Mouse (Mus musculus): ENCODE data around the gene Pga5. TPM values are rescaled to one million over a fixed set of nuclear protein-coding genes. Genes with fewer than 3 reads are reported as not detected.

The Pga5 gene
- total RNA-seq, 2 experiments from 2014 or later = not detected

GRCm38 (mm10) chr19:10698131-10698991 lies 20.5 kb upstream of the Pga5 start:
- no peak overlapping the region for H3K27ac ChIP-seq
- no peak for TF ChIP-seq CTCF (conservative IDR thresholded peaks at IDR 0.05)
- no peak overlapping the region for H3K4me3 ChIP-seq
- DNase-seq (ENCODE audit: low spot score in 2 of 2) = no peak

GRCm38 (mm10) chr19:10695801-10696200 lies 17.9 kb upstream of the Pga5 start:
- DNase-seq (ENCODE audit: low spot score in 2 of 2) = no peak
- H3K27ac ChIP-seq = peak overlapping the region; percentile 59
- H3K4me3 ChIP-seq = no peak overlapping the region
- no peak for TF ChIP-seq CTCF (conservative IDR thresholded peaks at IDR 0.05)

GRCm38 (mm10) chr19:10693926-10694682 lies 16.2 kb upstream of the Pga5 start:
- no peak overlapping the region for H3K27ac ChIP-seq
- TF ChIP-seq CTCF (conservative IDR thresholded peaks at IDR 0.05) = no peak
- DNase-seq (ENCODE audit: low spot score in 2 of 2) = no peak
- H3K4me3 ChIP-seq = no peak overlapping the region

- no peak for DNase-seq (ENCODE audit: low spot score in 2 of 2)
- TF ChIP-seq CTCF (conservative IDR thresholded peaks at IDR 0.05) = no peak
- Histone ChIP-seq H3K4me3 (no peak overlapping the region), H3K27ac (no peak overlapping the region)
These were observed 14.5 kb upstream of the Pga5 start for GRCm38 (mm10) chr19:10692361-10692760.

DNA sequence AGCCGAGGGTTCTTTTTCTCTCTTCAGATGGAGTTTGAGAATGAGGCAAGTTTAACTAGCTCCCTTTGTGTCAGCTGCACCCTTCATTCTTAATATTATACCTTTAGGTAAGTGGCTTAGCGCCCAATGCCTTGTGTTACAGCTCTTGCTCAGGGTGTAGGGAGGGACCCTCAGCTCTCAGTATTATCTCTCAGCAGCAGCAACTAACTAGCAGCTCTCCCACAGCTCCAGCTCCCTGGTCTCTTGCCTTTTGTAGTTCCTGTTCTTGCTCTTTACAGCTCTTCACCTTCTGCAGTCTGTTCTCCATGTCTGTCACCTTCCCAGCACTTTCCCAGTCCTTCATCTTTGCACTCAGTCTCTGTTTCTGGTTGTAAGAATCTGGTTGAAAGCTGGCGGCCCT lies 13.8 kb upstream of the Pga5 start:
- TF ChIP-seq CTCF (conservative IDR thresholded peaks at IDR 0.05) = no peak
- peak overlapping the region; percentile 3; the same call in 1 of the 2 replicates for H3K27ac ChIP-seq
- DNase-seq (ENCODE audit: low spot score in 2 of 2) = no peak
- no peak overlapping the region for H3K4me3 ChIP-seq

DNA sequence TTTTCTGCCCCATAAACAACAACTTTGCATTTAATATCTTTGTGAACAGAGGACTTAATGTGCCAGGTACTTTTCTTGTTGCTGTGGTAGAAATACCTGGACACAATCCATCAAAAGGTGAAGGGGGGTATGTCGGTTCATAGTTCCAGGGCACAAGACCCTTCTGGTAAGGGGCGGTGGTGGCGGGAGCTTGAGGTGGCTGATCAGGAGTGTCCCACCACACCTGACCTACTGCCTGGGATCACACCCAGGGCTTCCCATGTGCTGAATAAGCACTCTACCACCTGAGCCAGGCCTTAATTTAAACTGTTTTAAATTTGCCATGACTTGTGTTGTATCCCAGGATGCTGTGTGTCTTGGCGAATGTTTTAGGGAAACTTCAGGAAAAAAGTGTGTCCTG lies 13.2 kb upstream of the Pga5 start:
- H3K27ac ChIP-seq = peak overlapping the region; percentile 11; the same call in 1 of the 2 replicates
- DNase-seq (ENCODE audit: low spot score in 2 of 2) = no peak
- H3K4me3 ChIP-seq = no peak overlapping the region
- no peak for TF ChIP-seq CTCF (conservative IDR thresholded peaks at IDR 0.05)

DNA sequence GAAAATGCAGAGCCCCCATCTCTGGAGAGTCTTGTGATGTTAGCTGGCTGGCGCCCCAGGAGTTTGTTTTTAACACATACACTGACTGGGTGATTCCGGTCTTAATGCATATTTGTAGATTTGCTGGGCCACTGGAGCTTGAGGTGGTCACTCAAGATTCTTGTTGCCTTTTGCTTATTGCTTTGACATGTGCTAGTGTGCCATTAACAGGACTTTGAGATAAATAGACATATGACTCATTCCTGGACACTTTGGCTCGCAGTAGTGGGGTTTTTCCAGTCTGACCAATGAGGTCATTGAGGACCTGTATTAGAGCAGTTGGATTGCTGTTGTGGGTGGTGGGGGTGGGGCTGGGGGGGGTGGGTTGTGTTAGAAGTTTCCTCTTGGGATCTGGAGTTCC lies 12.5 kb upstream of the Pga5 start:
- no peak for DNase-seq (ENCODE audit: low spot score in 2 of 2)
- Histone ChIP-seq H3K4me3 (peak overlapping the region; percentile 95; the same call in 1 of the 2 replicates), H3K27ac (peak overlapping the region; percentile 95)

DNA sequence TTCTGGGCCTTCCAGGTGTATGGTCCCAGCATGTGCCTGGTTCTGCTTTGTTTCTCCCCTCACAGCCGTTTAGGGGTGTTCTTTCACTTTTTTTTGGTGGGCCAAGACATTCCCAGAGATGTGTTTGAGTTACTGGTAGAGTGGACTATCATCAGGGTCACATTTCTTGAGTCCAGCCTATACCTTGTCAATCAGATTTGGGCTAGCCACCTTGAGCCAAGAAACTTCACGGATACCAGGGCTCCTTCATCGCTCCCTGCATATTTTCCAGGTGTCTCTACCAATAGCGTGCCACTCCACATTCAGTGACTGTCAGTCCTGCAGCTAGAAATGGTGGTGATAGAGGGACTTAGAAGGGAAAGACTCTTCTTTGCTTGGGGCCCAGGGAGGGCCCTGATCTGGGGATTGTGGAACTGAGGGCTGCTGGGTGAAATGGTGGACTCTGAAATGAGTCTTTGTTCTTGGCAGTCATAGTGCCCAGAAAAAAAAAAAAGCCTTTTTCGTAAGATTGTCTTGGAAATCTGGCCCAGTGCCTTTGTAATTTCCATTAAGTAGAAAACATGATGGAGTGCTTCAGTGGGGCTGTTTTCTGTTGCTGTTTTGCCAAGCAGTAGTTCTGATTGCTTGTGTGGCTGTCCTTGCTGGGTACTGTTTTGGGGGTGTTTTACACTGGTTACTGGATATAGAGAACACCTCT lies 11.7 kb upstream of the Pga5 start:
- Histone ChIP-seq H3K27ac (peak overlapping the region; percentile 95), H3K4me3 (peak overlapping the region; percentile 95)
- DNase-seq (ENCODE audit: low spot score in 2 of 2) = peak in 1 of 2 experiments; percentile 28
- TF ChIP-seq CTCF (conservative IDR thresholded peaks at IDR 0.05) = no peak

More for the DNA sequence above, 12.5 kb upstream of the Pga5 start:
- no peak for TF ChIP-seq CTCF (conservative IDR thresholded peaks at IDR 0.05)

DNA sequence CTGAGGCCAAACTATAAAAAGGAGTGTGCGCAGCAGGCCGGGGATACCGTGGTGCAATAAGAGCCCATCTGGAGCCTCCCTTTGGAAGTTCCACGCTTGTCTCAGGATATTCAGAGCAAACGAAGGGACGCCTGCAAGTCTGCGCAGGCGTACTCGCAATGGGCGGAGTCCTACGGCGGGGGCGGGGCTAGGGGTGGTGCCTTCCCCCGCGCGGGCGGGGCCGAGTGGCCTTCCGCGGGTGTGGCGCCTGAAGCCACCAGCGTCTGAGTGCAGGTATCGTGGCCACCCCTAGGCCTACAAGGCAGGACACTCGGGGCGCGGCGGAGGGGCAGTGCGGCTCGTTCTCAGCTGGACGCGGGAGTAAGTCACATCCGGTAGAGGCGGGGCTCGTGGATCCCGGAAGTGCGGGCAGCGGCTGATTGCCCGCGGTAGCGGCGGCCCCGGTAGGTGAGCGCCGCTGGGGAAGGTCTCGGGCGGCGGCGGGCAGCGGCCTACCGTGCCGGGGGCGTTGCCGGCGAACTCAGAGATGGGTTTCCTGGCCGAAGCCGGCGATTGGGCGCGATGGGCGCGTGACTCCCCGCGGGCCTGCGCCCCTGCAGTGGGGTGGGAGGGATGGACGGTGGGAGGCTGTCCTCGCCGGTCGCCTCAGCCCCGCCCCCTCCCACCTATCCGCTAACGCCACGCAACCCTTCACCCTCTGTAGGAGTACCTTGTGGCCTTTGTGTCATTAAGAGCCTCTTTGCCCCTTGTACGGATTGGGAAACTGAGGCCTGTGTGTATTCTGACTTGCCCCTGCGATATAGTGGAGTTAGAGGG lies 10.9 kb upstream of the Pga5 start, which contains the start of gene Vps37c:
Gene Vps37c, plus strand, starts transcription at position 199 of the 816 bp plus-strand sequence.
- Histone ChIP-seq H3K4me3 (peak within 1 kb of the TSS; percentile 95), H3K27ac (peak within 1 kb of the TSS; percentile 95)
- peak; percentile 92 to 93 for DNase-seq (ENCODE audit: low spot score in 2 of 2)
- peak; percentile 19; the same call in 1 of the 2 replicates for TF ChIP-seq CTCF (conservative IDR thresholded peaks at IDR 0.05)

DNA sequence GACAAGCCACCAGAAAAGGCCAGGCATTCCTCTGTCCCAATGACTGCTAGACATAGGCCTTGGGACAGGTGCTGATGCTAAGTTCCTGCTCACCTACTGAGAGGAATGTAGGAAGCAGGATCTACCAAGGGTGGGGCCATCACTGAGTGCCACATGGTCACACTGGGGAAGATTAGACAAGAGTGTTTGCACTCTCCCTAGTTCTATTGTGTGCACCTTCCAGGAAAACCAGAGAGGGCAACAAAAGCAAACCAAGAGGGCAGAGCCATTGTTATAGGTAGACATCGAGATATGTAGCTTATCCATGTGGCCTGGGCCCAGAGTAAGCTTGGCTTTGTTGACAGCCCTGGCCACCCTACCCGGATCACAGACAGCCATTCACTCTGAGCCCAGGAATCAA lies 7.9 kb upstream of the Pga5 start:
- Histone ChIP-seq H3K27ac (no peak overlapping the region), H3K4me3 (no peak overlapping the region)
- TF ChIP-seq CTCF (conservative IDR thresholded peaks at IDR 0.05) = no peak
- DNase-seq (ENCODE audit: low spot score in 2 of 2) = no peak

GRCm38 (mm10) chr19:10685081-10685480 lies 7.2 kb upstream of the Pga5 start:
- Histone ChIP-seq H3K27ac (no peak overlapping the region), H3K4me3 (no peak overlapping the region)
- no peak for DNase-seq (ENCODE audit: low spot score in 2 of 2)
- no peak for TF ChIP-seq CTCF (conservative IDR thresholded peaks at IDR 0.05)

DNA sequence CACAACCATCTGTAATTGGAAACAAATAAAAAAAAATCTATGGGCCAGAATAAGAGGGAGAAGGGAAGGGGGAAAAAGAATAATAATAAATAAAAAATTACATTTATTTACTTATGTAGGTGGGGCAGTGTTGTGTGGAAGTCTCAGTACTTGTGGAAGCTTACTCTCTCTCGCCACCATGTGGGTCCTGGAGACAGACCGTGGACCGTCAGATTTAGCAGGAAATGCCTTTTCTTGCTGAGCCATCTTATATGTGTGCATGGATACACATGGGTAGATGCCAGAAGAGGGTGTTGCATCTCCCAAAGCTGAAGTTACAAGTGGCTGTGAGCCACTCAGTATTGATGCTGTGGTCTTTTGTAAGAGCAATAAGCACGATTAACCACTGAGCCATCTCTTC lies 3.7 kb upstream of the Pga5 start:
- Histone ChIP-seq H3K4me3 (no peak overlapping the region), H3K27ac (no peak overlapping the region)
- no peak for DNase-seq (ENCODE audit: low spot score in 2 of 2)
- no peak for TF ChIP-seq CTCF (conservative IDR thresholded peaks at IDR 0.05)

Measured in layer of hippocampus, adult 2 months (tissue).